Comparison of ENCODE assay signal across 21 mouse cellular contexts in the genomic region with DNA sequence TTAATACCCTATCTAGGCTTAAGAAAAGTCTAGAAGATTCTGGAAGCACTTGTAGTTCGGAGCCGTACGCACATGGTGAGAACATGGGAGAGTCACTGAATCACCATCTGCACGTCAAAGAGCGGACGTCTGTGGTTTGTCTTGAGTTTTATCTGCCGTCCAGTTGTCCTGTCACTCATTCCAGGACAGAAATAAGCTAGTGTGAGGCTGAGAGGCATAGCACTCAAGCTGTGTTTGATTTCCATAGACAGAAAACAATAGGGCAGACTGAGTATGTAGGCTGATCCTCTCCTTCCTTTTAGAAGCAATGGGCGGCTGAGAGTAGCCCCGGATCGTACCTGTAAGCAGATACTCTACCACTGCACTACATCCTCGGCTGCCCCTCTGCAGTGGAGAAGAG. TPM values are rescaled to one million over a fixed set of nuclear protein-coding genes. Genes with fewer than 3 reads are reported as not detected.
DNase-seq lines count a peak whose midpoint lies in the region; ATAC-seq and TF ChIP-seq lines count a peak whose summit lies in the region.
"Had no signal": no experiment of that assay in that cellular context is flagged by ENCODE, and none has a peak within 500 bp of the region (broad histone marks: within the 10 kb centered on the region; RNA-seq: fewer than 3 reads in every experiment).

No protein-coding gene starts in this region.

- TF ChIP-seq POLR2A in ES-Bruce4 (IDR thresholded peaks at IDR 0.05; ENCODE audit: insufficient read depth, low read length), result no peak
- no peak for TF ChIP-seq POLR2A in limb, embryonic 14.5 days (IDR thresholded peaks at IDR 0.05; ENCODE audit: borderline replicate concordance, extremely low read depth, insufficient read depth, insufficient read length)

- no peaks in the 10 kb centered on the region for H3K27me3 ChIP-seq in heart, embryonic 15.5 days
- no peaks in the 10 kb centered on the region for H3K27me3 ChIP-seq in ES-Bruce4 (ENCODE audit: control insufficient read depth, insufficient read depth, low read length, poor library complexity, severe bottlenecking)
- no peaks in the 10 kb centered on the region for H3K27me3 ChIP-seq in limb, embryonic 14.5 days (ENCODE audit: control insufficient read depth, insufficient read depth, low read length)
- H3K27me3 ChIP-seq: embryonic facial prominence, embryonic 13.5 days; neural tube, embryonic 15.5 days had no signal

- no peak for TF ChIP-seq EP300 in ES-Bruce4 (IDR thresholded peaks at IDR 0.05; ENCODE audit: insufficient read depth, low read depth, low read length)

- peak; percentile 53; the same call in 1 of the 2 replicates for ATAC-seq in heart, embryonic 15.5 days (replicated peaks; ENCODE audit: insufficient number of reproducible peaks, insufficient read depth, low FRiP score, low read depth)
- peak; percentile 23; the same call in 1 of the 2 replicates for ATAC-seq in limb, embryonic 14.5 days (ENCODE audit: low FRiP score, low read depth)
- ATAC-seq in megakaryocyte progenitor cell, adult 5-6 weeks (replicated peaks; ENCODE audit: poor library complexity), result no peak
- ATAC-seq in megakaryocyte, adult 5-6 weeks (ENCODE audit: poor library complexity, severe bottlenecking), result no peak
- ATAC-seq: CD4-positive, CD25-positive, alpha-beta regulatory T cell, adult 4 months had no signal

- 0 out of 2 replicates have a peak, but pooled peaks cover 7% of the 10 kb centered on the region for H3K4me1 ChIP-seq in heart, embryonic 15.5 days (replicated peaks)
- H3K4me1 ChIP-seq in ES-Bruce4 (ENCODE audit: control insufficient read depth, insufficient read depth, low read length), result peaks cover 3% of the 10 kb centered on the region
- H3K4me1 ChIP-seq in limb, embryonic 14.5 days (ENCODE audit: control insufficient read depth, insufficient read depth, low read length), result no peaks in the 10 kb centered on the region
- H3K4me1 ChIP-seq: forebrain, embryonic 10.5 days; hindbrain, embryonic 10.5 days; midbrain, embryonic 10.5 days; neural tube, embryonic 15.5 days had no signal

- peak overlapping the region; percentile 24; the same call in 1 of the 2 replicates for H3K4me3 ChIP-seq in heart, embryonic 15.5 days
- H3K4me3 ChIP-seq in ES-Bruce4 (ENCODE audit: low read depth, low read length), result no peak overlapping the region
- H3K4me3 ChIP-seq in limb, embryonic 14.5 days (replicated peaks; ENCODE audit: low read length), result no peak overlapping the region
- H3K4me3 ChIP-seq: embryonic facial prominence, embryonic 13.5 days; forebrain, embryonic 10.5 days; hindbrain, embryonic 10.5 days; midbrain, embryonic 10.5 days; neural tube, embryonic 15.5 days had no signal

- peak overlapping the region; percentile 50 for H3K4me2 ChIP-seq in heart, embryonic 15.5 days
- H3K4me2 ChIP-seq in limb, embryonic 14.5 days (replicated peaks; ENCODE audit: low read depth, low read length, severe bottlenecking), result no peak overlapping the region
- H3K4me2 ChIP-seq: embryonic facial prominence, embryonic 13.5 days; neural tube, embryonic 15.5 days had no signal

- TF ChIP-seq CTCF in ES-Bruce4 (IDR thresholded peaks at IDR 0.05; ENCODE audit: low read depth, low read length), result no peak

- H3K27ac ChIP-seq in heart, embryonic 15.5 days, result peak overlapping the region; percentile 78
- peak overlapping the region; percentile 10 for H3K27ac ChIP-seq in ES-Bruce4 (ENCODE audit: insufficient read depth, low read length)
- H3K27ac ChIP-seq in limb, embryonic 14.5 days (replicated peaks; ENCODE audit: low read depth, low read length), result no peak overlapping the region
- H3K27ac ChIP-seq: embryonic facial prominence, embryonic 13.5 days; forebrain, embryonic 10.5 days; hindbrain, embryonic 10.5 days; midbrain, embryonic 10.5 days; neural tube, embryonic 15.5 days; stomach, postnatal 0 days had no signal

- peaks cover 21% of the 10 kb centered on the region for H3K36me3 ChIP-seq in heart, embryonic 15.5 days
- H3K36me3 ChIP-seq in ES-Bruce4 (ENCODE audit: control insufficient read depth, insufficient read depth, low read length, poor library complexity, severe bottlenecking), result 0 out of 2 replicates have a peak, but pooled peaks cover 2% of the 10 kb centered on the region
- 0 out of 2 replicates have a peak, but pooled peaks cover 5% of the 10 kb centered on the region for H3K36me3 ChIP-seq in limb, embryonic 14.5 days (ENCODE audit: control insufficient read depth, insufficient read depth, low read length)
- H3K36me3 ChIP-seq: neural tube, embryonic 15.5 days had no signal

- DNase-seq in heart, adult 9 months (ENCODE audit: low spot score in 2 of 2), result no peak
- DNase-seq in 416B (ENCODE audit: low read depth), result peak; percentile 60
- DNase-seq in limb, embryonic 14.5 days (ENCODE audit: low spot score), result no peak
- DNase-seq: adrenal gland, postnatal 36 days; cerebellum, adult 8-10 months; gastrocnemius, postnatal 25 days; kidney, postnatal 4 days; layer of hippocampus, postnatal 36 days; lung, adult 18-20 months; thymus, postnatal 14 days had no signal

- H3K9ac ChIP-seq in heart, embryonic 15.5 days, result no peak overlapping the region
- H3K9ac ChIP-seq in ES-Bruce4 (ENCODE audit: low read depth, poor library complexity, severe bottlenecking), result no peak overlapping the region
- no peak overlapping the region for H3K9ac ChIP-seq in limb, embryonic 14.5 days (ENCODE audit: low read depth, low read length, severe bottlenecking)
- H3K9ac ChIP-seq: embryonic facial prominence, embryonic 13.5 days; neural tube, embryonic 15.5 days had no signal

- no peaks in the 10 kb centered on the region for H3K9me3 ChIP-seq in heart, embryonic 15.5 days (replicated peaks)
- no peaks in the 10 kb centered on the region for H3K9me3 ChIP-seq in ES-Bruce4 (replicated peaks; ENCODE audit: control insufficient read depth, insufficient read depth, low read length, poor library complexity, severe bottlenecking)
- no peaks in the 10 kb centered on the region for H3K9me3 ChIP-seq in limb, embryonic 14.5 days (ENCODE audit: control insufficient read depth, low read length)
- H3K9me3 ChIP-seq: embryonic facial prominence, embryonic 13.5 days; forebrain, embryonic 10.5 days; hindbrain, embryonic 10.5 days; midbrain, embryonic 10.5 days; neural tube, embryonic 15.5 days had no signal

- WGBS in heart, embryonic 15.5 days, result 54% methylated on average over 11 of the region's 11 CpGs
- 91% methylated on average over 11 of the region's 11 CpGs for WGBS in limb, embryonic 14.5 days

RNA-seq across cellular contexts. Expression of gene Dusp16, which starts 38.6 kb away (rescaled TPM):
- 15.8 and 15.9 TPM in 2 replicates for polyA plus RNA-seq in heart, embryonic 15.5 days (2015; fragmentation: Nextera tagmentation; extraction: Ambion mirVana)
- polyA plus RNA-seq in ES-Bruce4 (2011; ENCODE audit: insufficient read depth, insufficient read length, low read depth, missing spikeins), result 35.6 and 43.9 TPM in 2 replicates
- 19.2 and 20.0 TPM in 2 replicates for polyA plus RNA-seq in limb, embryonic 14.5 days (2012; rRNA removed)
- 24.6 and 26.2 TPM in 2 replicates for polyA plus RNA-seq in limb, embryonic 14.5 days (2014; fragmentation: Nextera tagmentation; extraction: Ambion mirVana)
- 0.95 and 2.6 TPM in 2 replicates for total RNA-seq in megakaryocyte progenitor cell, adult 5-6 weeks (2015)
- 0.33 and 2.5 TPM in 2 replicates for total RNA-seq in megakaryocyte progenitor cell, adult 5-6 weeks (2017)
- total RNA-seq in megakaryocyte, adult 5-6 weeks (2015), result 1.3 and 1.8 TPM in 2 replicates
- 1.2 and 1.4 TPM in 2 replicates for total RNA-seq in megakaryocyte, adult 5-6 weeks (2017)

Comparison
In these comparisons a context has a peak if more than half of its experiments do, and no peak if none do; other contexts are left out.
1. ATAC-seq: peak in heart, embryonic 15.5 days (single experiment) and limb, embryonic 14.5 days (single experiment); none in megakaryocyte progenitor cell, adult 5-6 weeks (single experiment) and megakaryocyte, adult 5-6 weeks (single experiment).